Mouse (Mus musculus): Measurements from ENCODE around the gene Pdzd2. TPM values are rescaled to one million over a fixed set of nuclear protein-coding genes. Genes with fewer than 3 reads are reported as not detected.
A peak's percentile ranks its signal among the peaks of the same experiment; 100 is the strongest.
"Not testable (repeated sequence)": the region's sequence is repeated elsewhere in the genome, so short reads cannot be mapped to it uniquely, and the experiment has no call there.

The Pdzd2 gene
- total RNA-seq, 2 experiments from 2014 or later = 47.4 to 55.9 TPM

- DNase-seq (ENCODE audit: low spot score in 2 of 2) = no peak
These were observed 350.8 kb downstream of the Pdzd2 start for GRCm38 (mm10) chr15:12388726-12389489.

GRCm38 (mm10) chr15:12384679-12385078, 355.0 kb downstream of the Pdzd2 start:
- DNase-seq (ENCODE audit: low spot score in 2 of 2) = no peak

DNA sequence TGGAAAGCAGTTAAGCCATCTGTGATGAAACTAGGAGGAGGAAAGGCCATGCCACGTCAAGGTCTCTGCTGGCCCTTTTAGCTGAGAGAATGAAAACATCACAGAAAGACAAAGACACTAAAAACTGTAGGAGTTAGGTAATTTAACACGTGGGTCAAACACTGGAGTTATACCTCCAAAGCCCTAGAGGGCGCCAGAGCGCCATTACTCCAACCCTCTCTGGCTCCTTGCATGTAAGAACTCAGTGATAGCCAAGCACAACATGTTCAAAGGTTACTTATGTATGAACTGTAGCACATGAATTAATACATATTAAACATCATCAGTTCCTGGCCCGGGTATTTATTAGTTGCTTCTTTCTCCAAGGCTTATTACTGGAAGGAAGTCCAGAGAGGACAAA, 359.2 kb downstream of the Pdzd2 start:
- DNase-seq (ENCODE audit: low spot score in 2 of 2) = no peak

DNA sequence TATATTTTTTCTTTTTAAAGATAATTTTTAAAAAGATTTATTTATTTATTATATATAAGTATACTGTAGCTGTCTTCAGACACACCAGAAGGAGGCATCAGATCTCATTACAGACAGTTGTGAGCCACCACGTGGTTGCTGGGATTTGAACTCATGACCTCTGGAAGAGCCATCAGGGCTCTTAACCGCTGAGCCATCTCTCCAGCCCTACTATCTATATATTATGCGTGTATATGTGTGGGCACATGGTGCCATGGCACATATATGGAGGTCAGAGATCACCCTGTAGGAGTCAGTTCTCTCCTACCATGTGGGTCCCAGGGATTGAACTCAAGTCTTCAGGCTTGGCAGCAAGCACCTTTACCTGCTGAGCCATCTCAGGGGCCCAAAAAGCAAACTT, 359.7 kb downstream of the Pdzd2 start:
- no peak for DNase-seq (ENCODE audit: low spot score in 2 of 2)

DNA sequence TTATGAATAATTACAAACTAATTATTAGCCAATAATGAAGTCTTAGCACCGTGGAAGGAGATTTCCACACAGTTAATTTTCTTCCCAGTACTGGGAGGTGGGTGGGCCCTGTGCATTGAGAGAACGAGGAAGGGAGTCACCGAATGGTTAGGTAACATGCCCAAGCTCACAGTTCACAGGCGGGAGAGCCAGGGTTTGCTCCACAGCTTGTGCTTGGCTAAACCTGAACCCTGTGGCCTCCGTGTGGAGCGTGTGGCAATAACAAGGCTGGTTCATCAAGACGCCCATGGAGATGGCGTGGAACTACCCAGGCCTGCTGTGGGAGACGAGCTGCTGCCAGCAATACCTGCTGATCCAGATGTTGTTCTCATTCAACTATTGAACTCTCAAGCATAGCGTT, 361.9 kb downstream of the Pdzd2 start:
- no peak for DNase-seq (ENCODE audit: low spot score in 2 of 2)

- no peak for DNase-seq (ENCODE audit: low spot score in 2 of 2)
These were observed 363.1 kb downstream of the Pdzd2 start for GRCm38 (mm10) chr15:12376491-12377069.

DNA sequence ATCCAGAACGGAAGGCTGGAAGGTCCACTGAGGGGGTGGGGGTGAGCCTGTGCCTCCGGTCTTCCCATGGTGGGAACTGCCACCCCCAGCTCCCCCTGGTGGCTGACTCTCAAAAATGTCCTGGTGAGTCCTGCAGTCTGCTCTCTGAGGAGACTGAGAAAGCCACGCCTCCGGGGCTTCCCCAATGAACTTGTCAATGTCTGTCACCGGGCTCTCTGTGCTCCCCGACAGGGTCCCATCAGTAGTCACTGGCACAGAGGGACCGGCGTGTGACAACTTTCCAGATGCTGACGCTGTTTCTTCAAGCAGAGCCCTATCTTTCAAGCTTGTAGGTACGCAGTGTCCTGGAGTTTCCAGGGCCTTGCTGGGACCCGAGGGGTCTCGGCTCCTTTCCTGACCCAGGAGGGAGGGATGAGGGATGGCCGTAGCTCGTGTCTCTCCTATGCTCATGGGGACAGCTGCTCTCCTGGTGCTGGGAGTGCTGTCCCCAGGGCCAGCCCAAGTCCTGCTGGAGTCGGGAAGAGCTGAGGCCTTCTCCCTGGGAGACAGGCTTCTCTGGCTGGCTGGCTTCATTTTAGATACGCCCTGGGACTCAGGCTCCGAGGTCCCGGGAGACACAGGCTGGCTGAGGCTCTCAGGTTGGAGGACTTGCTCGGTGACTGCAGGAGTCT, 363.9 kb downstream of the Pdzd2 start:
- peak; percentile 41 to 75 for DNase-seq (ENCODE audit: low spot score in 2 of 2)

DNA sequence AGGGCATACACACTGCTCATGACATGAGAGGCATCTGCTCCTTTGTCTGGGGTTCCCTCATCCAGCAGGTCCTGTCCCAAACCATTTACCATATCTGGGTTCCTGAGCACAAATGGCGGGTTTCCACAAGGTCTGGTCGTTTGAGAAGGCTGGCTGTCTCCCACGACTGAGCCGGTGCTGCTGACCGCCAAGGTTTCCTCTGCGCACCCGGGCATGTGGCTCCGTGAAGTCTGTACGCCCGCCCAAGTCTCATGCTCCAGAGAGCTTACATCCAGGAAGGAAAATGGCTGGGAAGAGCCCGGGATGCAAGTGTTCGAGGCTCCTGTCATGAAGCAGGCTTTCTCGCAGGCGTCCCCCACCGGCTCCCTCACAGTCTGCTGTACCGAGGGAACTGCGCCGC, 364.8 kb downstream of the Pdzd2 start:
- no peak for DNase-seq (ENCODE audit: low spot score in 2 of 2)

DNA sequence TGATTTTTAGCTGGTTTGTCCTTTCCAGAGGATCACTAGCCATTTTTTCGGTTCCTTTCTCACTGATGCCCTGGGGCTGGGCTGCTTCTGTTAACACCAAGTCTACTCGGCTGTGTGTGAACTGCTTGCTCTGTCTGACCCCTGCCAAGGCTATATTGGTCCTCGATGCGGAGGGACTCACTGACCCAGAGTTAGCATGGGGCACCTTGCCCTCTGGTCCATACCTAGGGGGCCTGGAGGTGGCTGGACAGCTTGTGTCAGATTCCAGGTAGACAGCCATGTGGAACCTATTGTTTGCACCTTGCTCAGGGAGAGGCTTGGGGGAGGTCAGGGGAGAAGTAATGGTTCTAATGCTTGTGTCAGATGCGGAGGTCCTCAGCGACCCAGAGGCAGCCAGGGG, 365.8 kb downstream of the Pdzd2 start:
- DNase-seq (ENCODE audit: low spot score in 2 of 2) = no peak

DNA sequence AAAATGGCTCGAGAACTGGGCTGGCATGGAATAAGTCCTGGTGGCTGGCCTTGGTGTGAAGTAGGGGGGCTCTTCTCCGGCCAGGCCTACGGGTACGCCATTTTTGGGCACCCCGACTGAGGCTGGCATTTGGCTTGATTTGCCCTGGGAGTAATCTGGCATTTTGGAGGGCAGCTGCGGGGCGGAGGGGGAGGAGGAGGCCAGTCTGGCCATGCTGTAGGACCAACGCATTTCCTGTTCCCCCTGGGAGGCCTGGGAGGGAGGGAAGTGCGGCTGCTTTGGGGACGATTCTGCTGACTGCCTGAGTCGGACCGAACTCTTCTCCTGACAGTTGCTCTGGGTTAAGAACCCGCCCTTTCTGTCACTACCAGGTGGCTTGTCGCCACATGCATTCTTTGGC, 366.2 kb downstream of the Pdzd2 start:
- DNase-seq (ENCODE audit: low spot score in 2 of 2) = no peak

DNA sequence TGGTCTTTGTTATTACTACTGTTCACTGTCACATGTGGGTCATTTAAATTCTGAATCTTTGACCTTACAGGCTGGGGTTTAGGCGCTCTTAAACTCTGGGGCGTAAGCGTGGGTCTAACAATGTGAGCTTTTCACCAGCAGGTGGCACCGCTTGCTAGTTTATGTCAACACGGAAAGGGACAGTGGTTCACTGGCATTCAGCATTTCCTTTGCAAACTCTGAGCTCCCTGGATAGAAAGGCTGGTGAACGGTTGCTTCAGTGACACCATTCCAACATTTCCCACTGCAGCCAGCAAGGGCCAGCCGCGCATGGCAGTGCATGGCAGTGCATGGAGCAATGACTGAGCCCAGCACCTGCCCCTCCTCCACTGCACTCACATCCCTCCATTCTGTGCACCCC, 368.5 kb downstream of the Pdzd2 start:
- peak; percentile 42 to 86 for DNase-seq (ENCODE audit: low spot score in 2 of 2)

GRCm38 (mm10) chr15:12370096-12370495, 369.6 kb downstream of the Pdzd2 start:
- DNase-seq (ENCODE audit: low spot score in 2 of 2) = peak in 1 of 2 experiments; percentile 23

GRCm38 (mm10) chr15:12368850-12369249, 370.9 kb downstream of the Pdzd2 start:
- no peak for DNase-seq (ENCODE audit: low spot score in 2 of 2)

GRCm38 (mm10) chr15:12368357-12368756, 371.4 kb downstream of the Pdzd2 start:
- no peak for DNase-seq (ENCODE audit: low spot score in 2 of 2)

- no peak for DNase-seq (ENCODE audit: low spot score in 2 of 2)
These were observed 372.2 kb downstream of the Pdzd2 start for GRCm38 (mm10) chr15:12367306-12368080.

GRCm38 (mm10) chr15:12366580-12367305, 373.0 kb downstream of the Pdzd2 start:
- DNase-seq (ENCODE audit: low spot score in 2 of 2) = not testable (repeated sequence)

GRCm38 (mm10) chr15:12366072-12366469, 373.7 kb downstream of the Pdzd2 start:
- DNase-seq (ENCODE audit: low spot score in 2 of 2) = peak; percentile 79 to 90

- no peak for DNase-seq (ENCODE audit: low spot score in 2 of 2)
These were observed 374.2 kb downstream of the Pdzd2 start for GRCm38 (mm10) chr15:12365416-12366071.

GRCm38 (mm10) chr15:12364096-12364495, 375.6 kb downstream of the Pdzd2 start:
- no peak for DNase-seq (ENCODE audit: low spot score in 2 of 2)

GRCm38 (mm10) chr15:12362701-12363040, 377.1 kb downstream of the Pdzd2 start:
- peak; percentile 24 to 64 for DNase-seq (ENCODE audit: low spot score in 2 of 2)

Data from layer of hippocampus, adult 18-20 months (tissue).